Mouse (Mus musculus) liver, embryonic 14.5 days (tissue): ENCODE results near the gene Gm6034.
"Not testable (repeated sequence)": the region's sequence is repeated elsewhere in the genome, so short reads cannot be mapped to it uniquely, and the experiment has no call there.

Source experiments
- CTCF ChIP-seq: IDR thresholded peaks from 2 replicates; pipeline ENCODE4 v1.5.1; 2016; ENCODE audit warnings: antibody characterized with exemption, low read depth, control low read depth
- EP300 ChIP-seq: IDR thresholded peaks from 2 replicates; pipeline ENCODE4 v1.6.1; 2016; ENCODE audit warnings: antibody characterized with exemption, low read depth

- peak; percentile 74 for TF ChIP-seq CTCF
- TF ChIP-seq EP300 = not testable (repeated sequence)
Observed at GRCm38 (mm10) chr17:36031583-36032331, 11.0 kb upstream of the Gm6034 start.
